Mouse (Mus musculus) CH12F3 (cell line): Measurements from ENCODE around the gene Olfr948.

Experiments used
- in situ Hi-C: fragments of 300-500 bp; cut with MboI; formaldehyde crosslinking; loops from 2 replicates; pipeline ENCODE4 v1.14.3; 2020; ENCODE audit warnings: low sequenced_read_pairs

The Olfr948 gene

GRCm38 (mm10) chr9:39325945-39326344 lies at the start of gene Olfr948:
Gene Olfr948, minus strand, starts transcription at chr9:39326045.
- in situ Hi-C loops = no loop called here

- in situ Hi-C loops = no loop called here
Observed at GRCm38 (mm10) chr9:39287136-39287535, 38.7 kb downstream of the Olfr948 start.

- in situ Hi-C loops = no loop called here
Observed at GRCm38 (mm10) chr9:39276718-39277117, 49.1 kb downstream of the Olfr948 start, which contains the start of gene Olfr945. Gene Olfr945, minus strand, starts transcription at chr9:39276818.
